Mouse (Mus musculus) forebrain, embryonic 11.5 days (tissue): ENCODE data around the gene Trim44. TPM values are rescaled to one million over a fixed set of nuclear protein-coding genes. Genes with fewer than 3 reads are reported as not detected.

Experiments
- ATAC-seq: fragments of 200-750 bp; cut with Nextera tagmentation; replicated peaks from 2 replicates; pipeline ENCODE4 v1.8.0; 2017; ENCODE audit warnings: moderate TSS enrichment; ENCODE audit not compliant: low FRiP score
- DNase-seq: peaks from one replicate; pipeline ENCODE4 v3.0.0-alpha.2; 2017; ENCODE audit warnings: low spot score
- H3K27ac ChIP-seq: fragments of 300-500 bp; sonication (generic); 2 replicates; pipeline ENCODE4 v1.5.1; 2014; ENCODE audit warnings: low read depth, low read length
- H3K27me3 ChIP-seq: fragments of 300-500 bp; sonication (generic); 2 replicates; pipeline ENCODE4 v1.6.1; 2014; ENCODE audit warnings: mild to moderate bottlenecking, low read length, mixed read lengths; ENCODE audit not compliant: control insufficient read depth, insufficient read depth
- H3K36me3 ChIP-seq: fragments of 300-500 bp; sonication (generic); 2 replicates; pipeline ENCODE4 v1.6.1; 2014; ENCODE audit warnings: mild to moderate bottlenecking, low read length, moderate library complexity, mixed read lengths; ENCODE audit not compliant: control insufficient read depth, insufficient read depth
- H3K4me1 ChIP-seq: fragments of 300-500 bp; sonication (generic); replicated peaks from 2 replicates; pipeline ENCODE4 v1.6.1; 2014; ENCODE audit warnings: low read length, mixed read lengths; ENCODE audit not compliant: control insufficient read depth, insufficient read depth
- H3K4me2 ChIP-seq: fragments of 300-500 bp; sonication (generic); 2 replicates; pipeline ENCODE4 v1.6.1; 2014; ENCODE audit warnings: low read depth, mild to moderate bottlenecking, low read length, moderate library complexity, mixed read lengths; ENCODE audit not compliant: severe bottlenecking
- H3K4me3 ChIP-seq: fragments of 300-500 bp; sonication (generic); 2 replicates; pipeline ENCODE4 v1.5.1; 2014; ENCODE audit warnings: low read depth, low read length
- H3K9ac ChIP-seq: fragments of 300-500 bp; sonication (generic); 2 replicates; pipeline ENCODE4 v1.6.1; 2014; ENCODE audit warnings: low read length
- H3K9me3 ChIP-seq: fragments of 300-500 bp; sonication (generic); 2 replicates; pipeline ENCODE4 v1.6.1; 2016; ENCODE audit warnings: low read length, mixed read lengths; ENCODE audit not compliant: control insufficient read depth
- WGBS: fragments of 180-500 bp; shearing (Covaris S2); extraction: QIAGEN DNeasy Blood & Tissue Kit; methylation state at CpG from one replicate; pipeline ENCODE4 v1.1.7; 2014; 5-methylcytosine and 5-hydroxymethylcytosine counted together
- polyA plus RNA-seq: library from polyadenylated mRNA; unstranded; fragments of >200 nt; fragmentation: Nextera tagmentation; extraction: Ambion mirVana; gene quantifications from 2 replicates; pipeline ENCODE4 v1.2.1, GENCODE M21; 2014

Trim44 gene
- polyA plus RNA-seq, 1 experiment from 2014 or later = 50.7 TPM

DNA sequence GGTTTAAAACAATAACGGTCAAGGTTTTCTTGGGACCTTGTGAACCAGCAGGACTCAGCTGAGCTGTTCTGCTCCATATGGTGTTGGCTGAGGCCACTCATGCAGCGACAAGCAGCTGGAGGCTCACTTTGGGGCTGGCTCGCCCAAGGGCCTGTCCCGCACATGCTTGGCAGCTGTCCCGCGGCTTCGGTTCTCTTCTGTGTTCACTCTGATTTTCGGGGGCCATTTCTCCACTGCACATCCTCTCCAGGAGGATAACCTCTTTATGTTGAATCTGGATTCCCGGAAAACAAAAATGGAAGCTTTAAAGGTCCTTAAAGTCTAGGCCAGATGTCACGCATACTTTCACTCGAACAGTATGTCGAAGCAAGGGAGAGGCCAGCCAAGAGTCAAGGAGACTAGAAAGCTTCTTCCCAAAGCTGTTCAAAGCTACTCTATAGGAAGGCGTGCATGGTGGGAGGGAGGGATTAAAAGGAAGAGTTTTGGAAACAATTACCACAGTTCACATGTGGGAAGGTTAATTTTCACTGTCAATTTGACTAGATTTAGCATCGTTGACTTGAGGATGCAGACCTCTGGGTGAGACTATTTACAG is 8.6 kb upstream of the Trim44 start:
- 91% methylated on average over 14 of the region's 14 CpGs for WGBS
- no peaks in the 10 kb centered on the region for H3K36me3 ChIP-seq
- H3K4me1 ChIP-seq = no peaks in the 10 kb centered on the region
- no peaks in the 10 kb centered on the region for H3K9me3 ChIP-seq
- no peaks in the 10 kb centered on the region for H3K27me3 ChIP-seq
- H3K4me2 ChIP-seq = no peak overlapping the region
- no peak for ATAC-seq
- no peak overlapping the region for H3K9ac ChIP-seq
- no peak overlapping the region for H3K27ac ChIP-seq
- DNase-seq = no peak
- no peak overlapping the region for H3K4me3 ChIP-seq

DNA sequence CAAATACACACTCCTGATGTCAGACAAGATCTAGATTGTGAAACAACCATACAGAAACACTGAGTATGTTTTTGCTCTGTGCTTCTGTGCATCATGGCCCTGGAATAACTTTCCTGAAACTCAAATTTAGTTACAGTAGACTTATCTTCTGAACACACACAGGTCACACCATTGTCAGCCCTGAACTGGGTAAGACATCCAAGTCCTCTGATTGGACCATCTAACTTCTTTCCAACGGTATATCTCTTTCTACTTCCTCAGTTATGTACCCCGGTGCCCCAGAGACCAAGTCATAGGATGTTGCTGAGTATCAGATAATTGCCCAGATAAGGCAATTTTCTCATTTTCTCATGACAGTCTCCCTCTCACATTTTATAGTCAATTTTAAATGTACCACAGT is 5.1 kb upstream of the Trim44 start:
- H3K36me3 ChIP-seq = no peaks in the 10 kb centered on the region
- H3K4me1 ChIP-seq = 0 out of 2 replicates have a peak, but pooled peaks cover 3% of the 10 kb centered on the region
- DNase-seq (no peak), ATAC-seq (no peak)
- H3K4me3 ChIP-seq = no peak overlapping the region
- no peak overlapping the region for H3K4me2 ChIP-seq
- H3K27me3 ChIP-seq = no peaks in the 10 kb centered on the region
- H3K9ac ChIP-seq = no peak overlapping the region
- WGBS = 94% methylated on average over 2 of the region's 2 CpGs
- no peaks in the 10 kb centered on the region for H3K9me3 ChIP-seq
- no peak overlapping the region for H3K27ac ChIP-seq

DNA sequence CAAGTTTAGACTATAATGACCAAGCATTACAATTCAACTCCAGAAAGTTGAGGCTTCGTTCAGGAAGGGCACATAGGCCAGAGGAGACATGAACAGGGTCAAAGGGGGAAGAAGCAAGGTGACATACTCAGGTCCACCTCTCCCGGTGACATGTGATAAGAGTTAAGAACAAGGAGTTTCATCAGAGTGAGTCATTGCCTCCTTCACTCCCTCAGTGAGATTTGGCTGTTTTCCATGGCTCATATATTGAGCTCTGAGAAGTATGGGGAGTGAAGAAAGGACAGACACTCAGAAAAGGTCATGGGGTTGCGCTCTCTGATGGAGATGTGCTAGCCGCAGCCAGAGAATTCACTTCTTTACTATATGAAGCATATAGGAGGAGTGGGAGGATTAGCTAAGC is 3.0 kb upstream of the Trim44 start:
- no peak overlapping the region for H3K9ac ChIP-seq
- no peak overlapping the region for H3K4me2 ChIP-seq
- no peaks in the 10 kb centered on the region for H3K27me3 ChIP-seq
- DNase-seq (no peak), ATAC-seq (no peak)
- H3K4me3 ChIP-seq = no peak overlapping the region
- 81% methylated on average over 4 of the region's 4 CpGs for WGBS
- H3K36me3 ChIP-seq = no peaks in the 10 kb centered on the region
- H3K27ac ChIP-seq = no peak overlapping the region
- H3K9me3 ChIP-seq = no peaks in the 10 kb centered on the region
- H3K4me1 ChIP-seq = peaks cover 3% of the 10 kb centered on the region; the same call in 1 of the 2 replicates

DNA sequence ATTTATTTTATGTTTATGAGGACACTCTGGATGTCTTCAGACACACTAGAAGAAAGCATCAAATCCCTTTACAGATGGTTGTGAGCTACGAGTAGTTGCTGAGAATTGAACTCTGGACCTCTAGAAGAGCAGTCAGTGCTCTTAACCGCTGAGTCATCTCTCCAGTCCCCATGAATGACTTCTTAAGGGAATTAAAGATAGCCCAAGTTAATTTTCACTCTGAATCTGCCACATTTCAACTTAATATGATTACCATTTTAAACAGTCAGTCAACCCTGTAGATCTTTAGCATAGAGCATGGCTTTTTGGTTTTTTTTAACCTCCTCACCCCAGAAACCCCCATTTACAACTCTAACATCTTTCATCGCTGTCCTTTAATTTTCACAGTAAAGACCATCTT is 2.1 kb upstream of the Trim44 start:
- 88% methylated on average over 3 of the region's 3 CpGs for WGBS
- Histone ChIP-seq H3K36me3 (no peaks in the 10 kb centered on the region), H3K9ac (no peak overlapping the region), H3K27me3 (no peaks in the 10 kb centered on the region), H3K4me3 (no peak overlapping the region), H3K4me2 (no peak overlapping the region), H3K27ac (no peak overlapping the region), H3K4me1 (peaks cover 3% of the 10 kb centered on the region; the same call in 1 of the 2 replicates), H3K9me3 (no peaks in the 10 kb centered on the region)
- DNase-seq (no peak), ATAC-seq (no peak)

DNA sequence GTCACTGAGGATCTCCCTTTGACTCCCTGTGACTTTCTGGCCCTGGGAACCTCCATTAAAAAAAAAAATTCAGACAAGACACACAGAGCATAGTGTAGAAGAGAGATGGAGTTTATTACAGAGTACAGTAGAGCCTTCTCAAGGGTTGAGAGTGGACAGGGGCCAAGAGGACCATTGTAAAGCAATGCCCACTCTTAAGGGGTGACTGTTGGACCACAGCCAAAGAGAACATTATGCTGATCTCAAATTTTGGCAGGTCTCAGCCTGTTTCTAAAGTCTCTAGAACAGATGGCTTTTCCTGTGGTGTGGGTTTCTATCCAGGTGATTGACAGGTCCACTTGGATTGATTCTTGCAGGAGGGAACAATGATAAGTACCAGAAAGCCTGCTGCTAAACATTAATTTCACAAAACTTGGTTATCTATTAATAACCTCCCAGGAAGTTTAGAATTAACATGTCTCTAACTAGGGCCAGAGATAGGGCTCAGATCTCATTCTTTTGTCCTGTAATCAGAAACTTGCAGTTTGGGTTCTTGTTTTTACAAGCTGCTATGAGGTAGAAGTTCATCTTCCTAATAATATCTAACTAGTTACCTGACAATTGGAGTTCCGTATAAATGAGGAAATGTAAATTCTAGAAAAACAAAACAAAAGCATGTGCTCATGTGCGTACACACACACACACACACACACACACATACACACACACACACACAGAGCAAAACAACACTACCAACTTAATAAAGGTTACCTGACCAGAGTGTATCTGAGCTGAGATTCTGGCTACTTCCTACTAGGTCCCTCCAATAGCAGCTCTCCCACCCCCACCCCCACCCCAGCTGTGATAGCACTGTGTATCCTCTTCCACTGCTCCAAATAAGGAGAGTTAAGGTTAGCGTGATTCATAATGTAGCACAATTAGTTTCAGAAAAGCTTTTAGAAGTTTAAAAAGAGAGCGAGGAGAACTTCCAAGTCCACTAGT is 1.0 kb downstream of the Trim44 start:
- Histone ChIP-seq H3K4me1 (peaks cover 3% of the 10 kb centered on the region; the same call in 1 of the 2 replicates), H3K9me3 (no peaks in the 10 kb centered on the region), H3K9ac (no peak overlapping the region), H3K4me2 (no peak overlapping the region), H3K27me3 (no peaks in the 10 kb centered on the region), H3K27ac (no peak overlapping the region), H3K4me3 (no peak overlapping the region), H3K36me3 (no peaks in the 10 kb centered on the region)
- DNase-seq = no peak
- WGBS = 83% methylated on average over 4 of the region's 4 CpGs
- ATAC-seq = no peak

DNA sequence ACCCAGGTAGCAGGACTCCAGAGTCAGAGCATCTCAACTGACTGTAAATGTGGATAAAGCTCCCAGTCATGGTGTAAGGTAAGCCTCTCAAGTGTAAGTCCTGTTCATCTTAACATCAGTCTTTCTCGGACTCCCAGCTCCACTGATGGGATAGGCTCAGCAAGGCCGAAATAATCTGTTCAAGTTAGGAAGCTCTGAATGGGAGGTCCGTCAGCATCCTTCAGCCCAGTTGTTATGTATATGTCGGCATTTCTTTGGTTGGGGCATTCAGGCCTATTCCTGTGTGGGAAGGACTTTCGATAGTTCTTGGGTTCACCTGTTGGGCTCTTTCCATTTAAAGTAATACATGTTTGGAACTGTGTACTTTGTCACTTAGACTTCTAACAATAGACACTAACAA is 3.6 kb downstream of the Trim44 start:
- ATAC-seq (no peak), DNase-seq (no peak)
- Histone ChIP-seq H3K36me3 (no peaks in the 10 kb centered on the region), H3K4me3 (no peak overlapping the region), H3K27me3 (no peaks in the 10 kb centered on the region), H3K9ac (no peak overlapping the region), H3K4me2 (no peak overlapping the region), H3K4me1 (peaks cover 14% of the 10 kb centered on the region; the same call in 1 of the 2 replicates), H3K9me3 (no peaks in the 10 kb centered on the region), H3K27ac (no peak overlapping the region)
- WGBS = 79% methylated on average over 5 of the region's 5 CpGs

DNA sequence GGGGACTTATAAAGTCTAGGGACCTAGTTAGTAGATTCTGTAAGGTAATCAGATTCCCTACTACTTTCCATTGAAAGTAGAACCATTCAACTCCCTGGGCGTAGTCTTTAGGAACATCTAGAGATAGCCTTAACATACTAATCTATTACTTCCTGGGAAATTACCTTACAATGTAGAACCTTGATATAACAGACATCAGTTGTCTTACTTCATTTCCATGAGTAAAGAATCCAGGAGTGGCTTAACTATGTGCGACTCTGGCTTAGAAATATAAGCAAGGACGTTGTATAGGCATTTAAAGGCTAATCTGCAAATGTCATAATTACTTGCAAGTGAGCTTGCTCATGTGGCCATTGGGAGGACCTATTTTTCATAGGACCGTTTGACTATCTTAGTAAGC is 4.3 kb downstream of the Trim44 start:
- H3K4me3 ChIP-seq = no peak overlapping the region
- WGBS = 91% methylated on average over 4 of the region's 4 CpGs
- DNase-seq (no peak), ATAC-seq (no peak)
- peaks cover 14% of the 10 kb centered on the region; the same call in 1 of the 2 replicates for H3K4me1 ChIP-seq
- no peak overlapping the region for H3K4me2 ChIP-seq
- H3K27ac ChIP-seq = no peak overlapping the region
- no peak overlapping the region for H3K9ac ChIP-seq
- no peaks in the 10 kb centered on the region for H3K27me3 ChIP-seq
- no peaks in the 10 kb centered on the region for H3K36me3 ChIP-seq
- no peaks in the 10 kb centered on the region for H3K9me3 ChIP-seq

DNA sequence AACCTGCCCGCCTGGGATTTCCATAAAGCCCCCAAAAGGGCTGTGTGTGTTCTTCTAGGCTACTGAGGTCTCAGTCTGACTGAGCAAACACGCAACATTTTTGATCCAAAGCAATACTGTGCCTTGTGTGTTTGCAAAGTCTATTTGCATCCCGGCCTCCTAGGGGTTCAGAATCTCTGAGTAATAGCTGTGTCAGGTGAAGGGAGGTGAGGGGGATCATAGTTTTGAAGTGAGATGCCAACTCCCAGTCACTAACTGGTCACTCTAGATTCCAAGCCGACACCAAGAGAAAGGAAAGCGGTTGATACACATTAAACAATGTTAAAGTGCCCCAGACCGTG is 6.3 kb downstream of the Trim44 start:
- Histone ChIP-seq H3K27me3 (no peaks in the 10 kb centered on the region), H3K4me2 (peak overlapping the region; percentile 86), H3K9me3 (no peaks in the 10 kb centered on the region), H3K9ac (peak overlapping the region; percentile 93), H3K4me1 (peaks cover 11% of the 10 kb centered on the region; the same call in 1 of the 2 replicates), H3K36me3 (no peaks in the 10 kb centered on the region), H3K27ac (peak overlapping the region; percentile 81), H3K4me3 (peak overlapping the region; percentile 69)
- ATAC-seq = no peak; the same call in 1 of the 2 replicates
- WGBS = 29% methylated on average over 6 of the region's 6 CpGs
- no peak for DNase-seq
